Mouse (Mus musculus): ENCODE data around the gene Rbm15b.

GRCm38 (mm10) chr9:106883085-106883484, 4.1 kb downstream of the Rbm15b start:
- TF ChIP-seq CTCF (IDR thresholded peaks at IDR 0.05; ENCODE audit: low read depth), result no peak
- TF ChIP-seq EP300 (IDR thresholded peaks at IDR 0.05; ENCODE audit: low read depth), result no peak
